Mouse (Mus musculus): ENCODE measurements at regions not wholly inside any gene's neighbourhood (a gene's known extent, or its start where the extent isn't known, plus 50 kb on each side); places are given as distances from the start of the nearest gene placed in this dataset.

DNA sequence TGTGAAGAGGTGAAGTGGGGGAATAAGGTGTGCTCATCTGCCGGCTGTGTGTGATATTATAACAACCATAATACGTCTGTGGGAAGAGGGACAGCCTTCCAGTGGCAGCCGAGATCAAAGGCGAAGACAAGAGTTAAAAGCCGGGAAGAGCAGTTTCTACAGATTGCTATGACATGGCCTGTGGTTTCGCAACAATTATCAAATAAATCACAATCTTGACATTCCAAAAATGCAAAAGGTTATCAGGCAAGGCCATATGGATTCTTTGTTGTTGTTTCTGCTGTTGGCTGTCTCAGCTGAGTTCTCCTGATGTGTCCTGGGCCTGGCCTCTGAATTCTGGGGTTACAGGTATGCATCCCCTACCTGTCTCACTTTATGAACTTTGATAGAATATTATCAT, 235.9 kb downstream of the Hhipl2 start:
- H3K9me3 ChIP-seq (ENCODE audit: control insufficient read depth, low read length), result no peaks in the 10 kb centered on the region
- H3K36me3 ChIP-seq (ENCODE audit: control insufficient read depth, insufficient read depth, low read length), result no peaks in the 10 kb centered on the region
- H3K27me3 ChIP-seq (replicated peaks; ENCODE audit: control insufficient read depth, insufficient read depth, low read length), result no peaks in the 10 kb centered on the region
- no peak overlapping the region for H3K9ac ChIP-seq (ENCODE audit: low read depth, low read length)
- H3K27ac ChIP-seq (ENCODE audit: low read length), result no peak overlapping the region
- no peak overlapping the region for H3K4me3 ChIP-seq (ENCODE audit: low read length)
- H3K4me2 ChIP-seq (ENCODE audit: low read depth, low read length), result no peak overlapping the region
- no peaks in the 10 kb centered on the region for H3K4me1 ChIP-seq (ENCODE audit: control insufficient read depth, insufficient read depth, low read length)
- ATAC-seq, result no peak
- 59% methylated on average over 6 of the region's 6 CpGs for WGBS

DNA sequence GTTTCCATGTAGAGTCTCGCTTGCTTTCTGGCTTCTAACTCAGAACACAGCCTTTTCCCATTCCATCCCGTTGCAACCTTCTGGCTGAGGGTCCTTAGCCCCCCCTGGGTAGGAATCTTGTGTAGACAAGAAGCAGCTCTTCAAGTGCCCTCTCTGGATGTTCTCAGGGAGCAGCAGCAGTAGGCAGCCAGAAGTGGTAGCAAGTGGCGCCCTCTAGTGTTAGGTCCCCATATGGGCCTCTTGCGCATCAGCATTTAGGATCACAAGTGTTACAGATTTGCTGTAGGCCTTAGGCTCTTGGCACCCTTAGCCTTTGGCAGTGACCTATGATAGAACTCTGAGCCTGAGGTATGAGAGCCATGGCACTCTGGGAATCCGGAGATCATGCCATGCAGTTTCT, 239.0 kb downstream of the Hhipl2 start:
- Histone ChIP-seq H3K9me3 (ENCODE audit: control insufficient read depth, low read length) (no peaks in the 10 kb centered on the region), H3K9ac (ENCODE audit: low read depth, low read length) (no peak overlapping the region), H3K36me3 (ENCODE audit: control insufficient read depth, insufficient read depth, low read length) (no peaks in the 10 kb centered on the region), H3K27me3 (replicated peaks; ENCODE audit: control insufficient read depth, insufficient read depth, low read length) (no peaks in the 10 kb centered on the region), H3K4me3 (ENCODE audit: low read length) (no peak overlapping the region), H3K4me1 (ENCODE audit: control insufficient read depth, insufficient read depth, low read length) (no peaks in the 10 kb centered on the region), H3K4me2 (ENCODE audit: low read depth, low read length) (no peak overlapping the region), H3K27ac (ENCODE audit: low read length) (no peak overlapping the region)
- WGBS, result 54% methylated on average over 5 of the region's 5 CpGs
- ATAC-seq, result no peak

DNA sequence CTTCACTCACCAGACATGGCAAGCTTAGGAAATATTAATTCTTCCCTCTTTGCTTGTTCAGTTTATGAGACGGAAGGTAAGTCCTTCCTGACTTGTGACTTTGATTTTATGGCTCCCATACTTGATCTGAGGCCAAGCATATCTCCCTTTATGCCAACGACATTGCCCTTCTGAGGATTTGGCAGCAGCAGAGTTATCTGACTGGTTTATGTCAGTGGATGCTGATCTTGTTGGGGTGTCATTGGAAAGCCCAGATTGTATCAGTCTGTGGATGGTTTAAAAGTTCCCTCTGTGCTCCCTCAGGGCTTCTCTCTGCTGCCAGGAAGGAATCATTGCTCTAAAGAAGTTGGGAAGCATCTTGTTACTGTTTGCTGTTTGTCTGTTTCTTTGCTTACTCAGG, 242.5 kb downstream of the Hhipl2 start:
- Histone ChIP-seq H3K27me3 (replicated peaks; ENCODE audit: control insufficient read depth, insufficient read depth, low read length) (no peaks in the 10 kb centered on the region), H3K27ac (ENCODE audit: low read length) (no peak overlapping the region), H3K9ac (ENCODE audit: low read depth, low read length) (no peak overlapping the region), H3K4me3 (ENCODE audit: low read length) (no peak overlapping the region), H3K9me3 (ENCODE audit: control insufficient read depth, low read length) (no peaks in the 10 kb centered on the region), H3K4me1 (ENCODE audit: control insufficient read depth, insufficient read depth, low read length) (no peaks in the 10 kb centered on the region), H3K4me2 (ENCODE audit: low read depth, low read length) (no peak overlapping the region), H3K36me3 (ENCODE audit: control insufficient read depth, insufficient read depth, low read length) (no peaks in the 10 kb centered on the region)
- no peak for ATAC-seq
- 68% methylated on average over 2 of the region's 2 CpGs for WGBS

DNA sequence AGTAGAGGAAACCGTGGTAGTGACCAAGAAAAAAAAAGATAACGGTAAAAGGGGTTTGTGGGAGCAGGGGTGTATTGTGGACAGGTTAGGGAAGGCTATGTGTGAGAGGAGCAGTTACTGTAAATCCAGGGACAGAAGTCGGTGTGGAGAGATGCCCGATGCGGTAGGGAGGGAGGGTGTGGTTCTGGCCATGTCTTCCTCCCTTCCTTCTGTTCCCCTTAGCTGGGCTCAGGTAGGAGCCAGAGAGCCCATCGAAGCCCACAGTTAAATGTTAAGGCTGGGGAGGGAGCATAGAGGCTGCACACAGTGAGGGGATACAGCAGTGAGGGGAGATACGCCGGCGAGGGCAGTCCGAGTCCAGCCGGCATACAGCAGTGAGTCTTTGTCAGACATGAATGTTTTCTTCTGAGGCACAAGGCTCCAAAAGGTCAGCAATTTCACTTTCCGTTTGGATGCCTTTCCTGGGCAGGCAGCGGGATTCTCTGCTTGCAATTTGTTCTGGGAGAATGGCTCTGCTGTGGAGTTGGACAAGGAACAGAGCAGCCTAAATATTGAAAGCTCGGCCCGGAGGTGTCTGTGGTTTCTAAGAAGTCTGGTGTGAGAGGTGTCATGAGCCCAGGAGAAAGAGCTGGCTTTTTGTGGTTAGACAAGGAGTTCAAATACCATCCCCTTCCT, 244.5 kb downstream of the Hhipl2 start:
- Histone ChIP-seq H3K9ac (ENCODE audit: low read depth, low read length) (no peak overlapping the region), H3K27ac (ENCODE audit: low read length) (no peak overlapping the region), H3K36me3 (ENCODE audit: control insufficient read depth, insufficient read depth, low read length) (no peaks in the 10 kb centered on the region), H3K9me3 (ENCODE audit: control insufficient read depth, low read length) (0 out of 2 replicates have a peak, but pooled peaks cover 2% of the 10 kb centered on the region), H3K4me3 (ENCODE audit: low read length) (no peak overlapping the region), H3K4me1 (ENCODE audit: control insufficient read depth, insufficient read depth, low read length) (no peaks in the 10 kb centered on the region), H3K27me3 (replicated peaks; ENCODE audit: control insufficient read depth, insufficient read depth, low read length) (no peaks in the 10 kb centered on the region), H3K4me2 (ENCODE audit: low read depth, low read length) (no peak overlapping the region)
- ATAC-seq, result no peak
- WGBS, result 68% methylated on average over 15 of the region's 15 CpGs

DNA sequence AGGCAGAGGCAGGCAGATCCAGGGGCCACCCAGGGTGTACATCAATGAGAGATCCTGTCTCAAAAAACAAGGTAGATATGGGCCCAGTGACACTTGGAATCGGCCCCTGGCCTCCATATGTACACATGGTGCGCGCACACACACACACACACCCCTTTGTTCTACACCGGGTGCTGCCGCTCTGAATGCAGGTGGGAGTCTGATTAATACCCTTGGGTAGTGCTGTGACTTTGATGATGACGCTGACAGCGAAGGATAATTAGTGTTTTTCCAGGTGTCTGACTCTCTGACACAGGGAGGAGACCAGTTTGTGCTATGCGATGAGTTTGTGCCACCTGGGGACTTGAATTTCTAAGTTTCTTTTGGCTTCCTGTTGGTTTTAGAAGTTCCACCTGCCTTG, 251.3 kb downstream of the Hhipl2 start:
- no peak overlapping the region for H3K4me2 ChIP-seq (ENCODE audit: low read depth, low read length)
- H3K27me3 ChIP-seq (replicated peaks; ENCODE audit: control insufficient read depth, insufficient read depth, low read length), result no peaks in the 10 kb centered on the region
- H3K4me3 ChIP-seq (ENCODE audit: low read length), result no peak overlapping the region
- no peak overlapping the region for H3K9ac ChIP-seq (ENCODE audit: low read depth, low read length)
- no peak overlapping the region for H3K27ac ChIP-seq (ENCODE audit: low read length)
- no peaks in the 10 kb centered on the region for H3K36me3 ChIP-seq (ENCODE audit: control insufficient read depth, insufficient read depth, low read length)
- 79% methylated on average over 8 of the region's 8 CpGs for WGBS
- ATAC-seq, result no peak
- no peaks in the 10 kb centered on the region for H3K4me1 ChIP-seq (ENCODE audit: control insufficient read depth, insufficient read depth, low read length)
- 0 out of 2 replicates have a peak, but pooled peaks cover 2% of the 10 kb centered on the region for H3K9me3 ChIP-seq (ENCODE audit: control insufficient read depth, low read length)

DNA sequence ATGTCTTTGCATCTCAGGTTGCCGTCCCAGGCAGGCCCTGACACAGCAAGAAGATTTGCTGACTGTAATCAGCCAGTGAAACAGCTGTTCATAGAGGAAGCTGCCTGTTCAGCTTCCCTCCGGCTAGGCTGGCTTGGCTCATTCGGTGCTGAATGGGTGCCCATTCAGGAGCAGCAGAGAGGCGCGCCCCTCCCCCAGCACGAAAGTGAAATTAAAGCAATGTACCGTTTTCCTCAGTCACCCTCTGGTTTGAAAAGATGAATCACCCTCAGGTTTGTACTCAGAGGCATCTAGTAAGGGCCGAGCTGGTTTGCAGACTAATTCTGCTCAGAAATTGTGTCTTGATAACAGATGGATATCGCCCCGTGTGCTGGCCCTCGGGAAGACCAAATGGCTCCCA, 251.7 kb downstream of the Hhipl2 start:
- ATAC-seq, result no peak
- Histone ChIP-seq H3K4me1 (ENCODE audit: control insufficient read depth, insufficient read depth, low read length) (no peaks in the 10 kb centered on the region), H3K4me2 (ENCODE audit: low read depth, low read length) (no peak overlapping the region), H3K27ac (ENCODE audit: low read length) (no peak overlapping the region), H3K9me3 (ENCODE audit: control insufficient read depth, low read length) (0 out of 2 replicates have a peak, but pooled peaks cover 2% of the 10 kb centered on the region), H3K36me3 (ENCODE audit: control insufficient read depth, insufficient read depth, low read length) (no peaks in the 10 kb centered on the region), H3K4me3 (ENCODE audit: low read length) (no peak overlapping the region), H3K9ac (ENCODE audit: low read depth, low read length) (no peak overlapping the region), H3K27me3 (replicated peaks; ENCODE audit: control insufficient read depth, insufficient read depth, low read length) (no peaks in the 10 kb centered on the region)
- WGBS, result 60% methylated on average over 11 of the region's 11 CpGs

DNA sequence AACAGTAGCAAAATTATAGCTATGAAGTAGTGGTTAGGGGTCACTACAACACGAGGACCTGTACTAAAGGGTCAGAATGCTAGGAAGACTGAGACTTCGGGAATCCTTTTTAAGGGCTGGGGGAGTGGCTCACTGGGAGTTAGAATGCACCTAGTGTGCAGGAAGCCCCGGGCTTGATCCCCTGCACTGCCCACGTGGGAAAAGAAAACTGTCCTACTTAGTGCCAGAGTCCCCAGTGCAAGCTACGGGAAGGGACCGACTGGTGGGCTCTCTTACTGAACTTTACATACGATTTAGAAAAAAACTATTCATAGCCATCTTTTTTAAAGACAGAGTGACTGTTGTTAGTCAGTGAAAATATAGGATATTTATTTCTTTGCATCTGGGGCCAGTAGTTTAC, 252.5 kb downstream of the Hhipl2 start:
- H3K9ac ChIP-seq (ENCODE audit: low read depth, low read length), result no peak overlapping the region
- 0 out of 2 replicates have a peak, but pooled peaks cover 2% of the 10 kb centered on the region for H3K9me3 ChIP-seq (ENCODE audit: control insufficient read depth, low read length)
- no peak overlapping the region for H3K4me2 ChIP-seq (ENCODE audit: low read depth, low read length)
- WGBS, result 70% methylated on average over 7 of the region's 7 CpGs
- H3K27ac ChIP-seq (ENCODE audit: low read length), result no peak overlapping the region
- H3K27me3 ChIP-seq (replicated peaks; ENCODE audit: control insufficient read depth, insufficient read depth, low read length), result no peaks in the 10 kb centered on the region
- no peak for ATAC-seq
- no peaks in the 10 kb centered on the region for H3K4me1 ChIP-seq (ENCODE audit: control insufficient read depth, insufficient read depth, low read length)
- H3K36me3 ChIP-seq (ENCODE audit: control insufficient read depth, insufficient read depth, low read length), result no peaks in the 10 kb centered on the region
- no peak overlapping the region for H3K4me3 ChIP-seq (ENCODE audit: low read length)

DNA sequence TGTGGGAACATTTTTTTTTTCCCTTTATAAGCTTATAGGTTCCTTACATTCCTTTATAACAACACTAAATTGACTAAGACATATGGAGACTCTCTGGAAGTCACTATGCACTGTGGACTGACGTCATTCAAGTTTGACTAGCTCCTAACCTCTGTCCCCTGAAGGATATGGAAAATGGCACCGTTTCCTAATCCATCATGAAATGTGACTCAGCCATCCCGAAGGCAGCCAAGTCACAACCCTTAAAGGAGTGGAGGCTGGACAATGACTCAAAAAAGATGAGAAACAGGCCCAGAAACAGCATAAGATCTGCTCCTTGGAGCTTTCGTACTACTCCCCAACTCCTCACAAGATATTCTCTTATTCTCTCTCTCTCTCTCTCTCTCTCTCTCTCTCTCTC, 253.5 kb downstream of the Hhipl2 start:
- WGBS, result 62% methylated on average over 4 of the region's 4 CpGs
- H3K4me2 ChIP-seq (ENCODE audit: low read depth, low read length), result no peak overlapping the region
- H3K9me3 ChIP-seq (ENCODE audit: control insufficient read depth, low read length), result 0 out of 2 replicates have a peak, but pooled peaks cover 2% of the 10 kb centered on the region
- no peak overlapping the region for H3K9ac ChIP-seq (ENCODE audit: low read depth, low read length)
- no peak overlapping the region for H3K4me3 ChIP-seq (ENCODE audit: low read length)
- H3K27me3 ChIP-seq (replicated peaks; ENCODE audit: control insufficient read depth, insufficient read depth, low read length), result no peaks in the 10 kb centered on the region
- H3K4me1 ChIP-seq (ENCODE audit: control insufficient read depth, insufficient read depth, low read length), result no peaks in the 10 kb centered on the region
- no peaks in the 10 kb centered on the region for H3K36me3 ChIP-seq (ENCODE audit: control insufficient read depth, insufficient read depth, low read length)
- ATAC-seq, result no peak
- H3K27ac ChIP-seq (ENCODE audit: low read length), result no peak overlapping the region

DNA sequence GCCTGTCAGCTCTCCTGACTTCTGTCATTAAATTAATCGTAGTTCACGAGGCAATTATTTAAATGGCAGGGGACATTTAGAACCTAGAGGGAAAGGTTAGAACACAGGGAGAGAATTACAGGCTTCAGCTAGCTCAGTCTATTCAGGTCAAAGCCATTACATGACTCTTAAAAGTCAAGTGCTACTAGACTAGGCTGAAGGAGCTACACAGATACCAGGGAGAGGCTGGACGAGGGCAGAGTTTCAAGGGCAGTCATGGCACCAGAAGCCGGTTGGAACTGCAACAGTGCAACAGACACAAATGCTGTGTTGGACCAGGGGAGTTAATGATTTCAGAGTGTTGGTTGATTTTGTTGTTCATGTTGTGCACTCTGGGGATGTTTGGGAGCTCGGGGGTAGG, 254.5 kb downstream of the Hhipl2 start:
- no peak for ATAC-seq
- WGBS, result 87% methylated on average over 5 of the region's 5 CpGs
- no peak overlapping the region for H3K9ac ChIP-seq (ENCODE audit: low read depth, low read length)

DNA sequence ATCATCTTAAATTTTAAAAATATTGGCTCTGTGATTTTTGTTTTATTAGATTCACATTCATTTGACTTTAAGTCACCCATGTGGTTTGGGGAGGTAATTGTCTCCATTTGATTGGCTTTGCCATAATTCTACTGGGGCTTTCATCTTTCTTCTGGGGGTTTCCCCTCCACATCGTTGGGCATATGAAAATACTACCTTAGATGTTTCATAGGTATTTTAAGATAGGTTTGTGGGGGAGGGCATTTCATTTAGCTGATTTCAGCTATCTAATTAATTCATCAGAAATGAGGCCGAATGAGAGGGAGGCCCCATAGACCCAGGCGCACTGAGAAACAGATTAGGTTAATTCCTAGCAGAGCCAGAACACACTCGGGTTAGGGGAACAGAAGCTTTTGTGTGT, 259.6 kb downstream of the Hhipl2 start:
- Histone ChIP-seq H3K9me3 (ENCODE audit: control insufficient read depth, low read length) (no peaks in the 10 kb centered on the region), H3K27ac (ENCODE audit: low read length) (no peak overlapping the region), H3K4me3 (ENCODE audit: low read length) (no peak overlapping the region), H3K27me3 (replicated peaks; ENCODE audit: control insufficient read depth, insufficient read depth, low read length) (no peaks in the 10 kb centered on the region), H3K4me2 (ENCODE audit: low read depth, low read length) (no peak overlapping the region), H3K9ac (ENCODE audit: low read depth, low read length) (no peak overlapping the region), H3K4me1 (ENCODE audit: control insufficient read depth, insufficient read depth, low read length) (no peaks in the 10 kb centered on the region), H3K36me3 (ENCODE audit: control insufficient read depth, insufficient read depth, low read length) (no peaks in the 10 kb centered on the region)
- ATAC-seq, result no peak
- whole genome bisulfite sequencing, result 89% methylated on average over 4 of the region's 4 CpGs

More for the DNA sequence above, 254.5 kb downstream of the Hhipl2 start:
- H3K4me2 ChIP-seq (ENCODE audit: low read depth, low read length), result no peak overlapping the region
- no peaks in the 10 kb centered on the region for H3K4me1 ChIP-seq (ENCODE audit: control insufficient read depth, insufficient read depth, low read length)
- H3K27ac ChIP-seq (ENCODE audit: low read length), result no peak overlapping the region
- no peak overlapping the region for H3K4me3 ChIP-seq (ENCODE audit: low read length)
- no peaks in the 10 kb centered on the region for H3K27me3 ChIP-seq (replicated peaks; ENCODE audit: control insufficient read depth, insufficient read depth, low read length)
- no peaks in the 10 kb centered on the region for H3K9me3 ChIP-seq (ENCODE audit: control insufficient read depth, low read length)
- no peaks in the 10 kb centered on the region for H3K36me3 ChIP-seq (ENCODE audit: control insufficient read depth, insufficient read depth, low read length)

All from intestine, embryonic 16.5 days (tissue).